Mouse (Mus musculus) heart, adult 11 months (tissue): ENCODE measurements at regions not wholly inside any gene's neighbourhood (a gene's known extent, or its start where the extent isn't known, plus 50 kb on each side); places are given as distances from the start of the nearest gene placed in this dataset.

Source experiments
- DNase-seq: peaks from one replicate; pipeline ENCODE4 v3.0.0; 2022

- DNase-seq, result no peak
These were observed 339.1 kb downstream of the Btg1 start for GRCm38 (mm10) chr10:96955776-96956448.

- DNase-seq, result no peak
These were observed 339.6 kb downstream of the Btg1 start for GRCm38 (mm10) chr10:96956449-96956834.

- no peak for DNase-seq
These were observed 340.2 kb downstream of the Btg1 start for GRCm38 (mm10) chr10:96957019-96957418.

GRCm38 (mm10) chr10:96969825-96970224 is 353.0 kb downstream of the Btg1 start:
- DNase-seq, result no peak

- DNase-seq, result no peak
These were observed 353.9 kb downstream of the Btg1 start for GRCm38 (mm10) chr10:96970737-96971136.

GRCm38 (mm10) chr10:96971810-96972209 is 355.0 kb downstream of the Btg1 start:
- no peak for DNase-seq

- no peak for DNase-seq
These were observed 357.6 kb downstream of the Btg1 start for GRCm38 (mm10) chr10:96974326-96974977.

GRCm38 (mm10) chr10:96976691-96977090 is 359.9 kb downstream of the Btg1 start:
- DNase-seq, result no peak

GRCm38 (mm10) chr10:96980494-96980831 is 363.7 kb downstream of the Btg1 start:
- DNase-seq, result no peak

- DNase-seq, result no peak
These were observed 364.2 kb downstream of the Btg1 start for GRCm38 (mm10) chr10:96980832-96981515.

- no peak for DNase-seq
These were observed 364.7 kb downstream of the Btg1 start for GRCm38 (mm10) chr10:96981516-96981869.

GRCm38 (mm10) chr10:97000871-97001270 is 384.1 kb downstream of the Btg1 start:
- no peak for DNase-seq

GRCm38 (mm10) chr10:97008873-97009272 is 392.1 kb downstream of the Btg1 start:
- no peak for DNase-seq

- no peak for DNase-seq
These were observed 393.1 kb downstream of the Btg1 start for GRCm38 (mm10) chr10:97009859-97010258.

GRCm38 (mm10) chr10:97018641-97019040 is 401.8 kb downstream of the Btg1 start:
- DNase-seq, result no peak

- DNase-seq, result no peak
These were observed 412.0 kb downstream of the Btg1 start for GRCm38 (mm10) chr10:97028776-97029175.

GRCm38 (mm10) chr10:97030996-97031395 is 414.2 kb downstream of the Btg1 start:
- no peak for DNase-seq

- peak; percentile 89 for DNase-seq
These were observed 418.6 kb downstream of the Btg1 start for GRCm38 (mm10) chr10:97035371-97035786.

GRCm38 (mm10) chr10:97038025-97038424 is 421.2 kb downstream of the Btg1 start:
- DNase-seq, result no peak

GRCm38 (mm10) chr10:97047566-97047965 is 430.8 kb downstream of the Btg1 start:
- no peak for DNase-seq

GRCm38 (mm10) chr10:97047996-97048395 is 431.2 kb downstream of the Btg1 start:
- DNase-seq, result no peak

GRCm38 (mm10) chr10:97054472-97054871 is 424.9 kb upstream of the Dcn start:
- no peak for DNase-seq

GRCm38 (mm10) chr10:97061961-97062360 is 417.4 kb upstream of the Dcn start:
- no peak for DNase-seq

- DNase-seq, result no peak
These were observed 414.9 kb upstream of the Dcn start for GRCm38 (mm10) chr10:97064546-97064945.
